Mouse (Mus musculus) embryonic facial prominence, embryonic 11.5 days (tissue): ENCODE results near the gene Ceacam1. TPM values are rescaled to one million over a fixed set of nuclear protein-coding genes. Genes with fewer than 3 reads are reported as not detected.
"Not testable (repeated sequence)": the region's sequence is repeated elsewhere in the genome, so short reads cannot be mapped to it uniquely, and the experiment has no call there.

ENCODE experiments used
- ATAC-seq: fragments of 200-750 bp; cut with Nextera tagmentation; replicated peaks from 2 replicates; pipeline ENCODE4 v1.8.0; 2017; ENCODE audit warnings: low read depth; ENCODE audit not compliant: insufficient number of reproducible peaks, low FRiP score, low TSS enrichment
- DNase-seq: peaks from one replicate; pipeline ENCODE4 v3.0.0-alpha.2; 2015; ENCODE audit warnings: low spot score
- H3K27ac ChIP-seq: fragments of 300-500 bp; sonication (generic); replicated peaks from 2 replicates; pipeline ENCODE4 v1.5.1; 2014; ENCODE audit warnings: mild to moderate bottlenecking, low read depth, low read length, control low read depth
- H3K27me3 ChIP-seq: fragments of 300-500 bp; sonication (generic); 2 replicates; pipeline ENCODE4 v1.6.1; 2014; ENCODE audit warnings: mild to moderate bottlenecking, low read length, moderate library complexity, mixed read lengths; ENCODE audit not compliant: control insufficient read depth, insufficient read depth
- H3K36me3 ChIP-seq: fragments of 300-500 bp; sonication (generic); replicated peaks from 2 replicates; pipeline ENCODE4 v1.6.1; 2014; ENCODE audit warnings: low read depth, mild to moderate bottlenecking, low read length, moderate library complexity, mixed read lengths; ENCODE audit not compliant: control insufficient read depth, insufficient read depth
- H3K4me1 ChIP-seq: fragments of 300-500 bp; sonication (generic); 2 replicates; pipeline ENCODE4 v1.6.1; 2014; ENCODE audit warnings: low read length, mixed read lengths; ENCODE audit not compliant: control insufficient read depth, insufficient read depth
- H3K4me2 ChIP-seq: fragments of 300-500 bp; sonication (generic); 2 replicates; pipeline ENCODE4 v1.6.1; 2014; ENCODE audit warnings: low read depth, mild to moderate bottlenecking, control low read depth, low read length, moderate library complexity
- H3K4me3 ChIP-seq: fragments of 300-500 bp; sonication (generic); 2 replicates; pipeline ENCODE4 v1.5.1; 2014; ENCODE audit warnings: low read depth, low read length, control low read depth
- H3K9ac ChIP-seq: fragments of 300-500 bp; sonication (generic); replicated peaks from 2 replicates; pipeline ENCODE4 v1.6.1; 2014; ENCODE audit warnings: mild to moderate bottlenecking, control low read depth, low read length
- H3K9me3 ChIP-seq: fragments of 300-500 bp; sonication (generic); replicated peaks from 2 replicates; pipeline ENCODE4 v1.6.1; 2016; ENCODE audit warnings: mild to moderate bottlenecking, low read length, inconsistent platforms, mixed read lengths; ENCODE audit not compliant: control insufficient read depth
- WGBS: fragments of 180-500 bp; shearing (Covaris S2); extraction: QIAGEN DNeasy Blood & Tissue Kit; methylation state at CpG from one replicate; pipeline ENCODE4 v1.1.7; 2014; 5-methylcytosine and 5-hydroxymethylcytosine counted together
- polyA plus RNA-seq: library from polyadenylated mRNA; unstranded; fragments of >200 nt; fragmentation: Nextera tagmentation; extraction: Ambion mirVana; gene quantifications from 2 replicates; pipeline ENCODE4 v1.2.1, GENCODE M21; 2014

Ceacam1 gene
- polyA plus RNA-seq, 1 experiment from 2014 or later, result 1.3 TPM

DNA sequence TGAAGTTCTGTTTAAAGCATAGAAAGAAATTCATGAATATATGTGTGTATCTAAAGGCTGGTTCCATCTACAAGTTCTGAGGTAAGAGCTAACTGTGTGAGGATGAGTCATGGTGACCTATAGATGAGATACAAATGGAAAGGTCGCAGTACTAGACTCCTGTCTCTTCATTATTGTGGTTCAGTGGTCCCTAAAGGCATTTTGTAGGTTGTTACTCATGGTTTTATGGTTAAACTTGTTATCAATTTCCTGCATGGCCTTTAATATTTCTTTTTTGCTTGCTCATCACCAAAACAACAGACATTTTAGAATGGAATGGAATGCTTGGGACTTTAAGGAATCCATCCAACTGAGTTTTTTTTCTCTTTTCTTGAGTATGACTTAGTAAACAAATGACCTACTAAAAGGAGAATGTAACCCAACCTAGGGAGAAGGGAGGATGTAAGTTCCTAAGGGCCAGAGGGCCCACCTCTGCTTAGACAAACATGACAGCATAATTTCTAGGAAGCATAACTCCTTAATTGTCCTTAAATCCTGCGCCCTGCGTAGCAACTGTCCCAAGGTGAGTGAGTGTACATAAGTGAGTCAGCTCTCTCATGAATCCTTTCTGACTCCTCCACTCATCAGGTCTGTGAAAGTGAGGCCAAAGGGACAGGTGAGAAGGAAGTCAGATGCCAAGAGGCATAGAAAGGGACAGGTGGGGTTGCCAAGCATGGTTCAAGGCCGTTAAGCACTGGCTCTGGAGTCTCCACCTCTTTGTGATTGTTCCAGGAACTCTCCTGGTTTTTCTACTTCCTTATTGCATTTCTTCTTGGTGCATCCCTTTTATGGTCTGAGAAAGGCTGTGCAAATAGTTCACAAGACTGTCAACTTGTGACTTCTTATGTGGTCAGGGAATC is 47.3 kb downstream of the Ceacam1 start:
- Histone ChIP-seq H3K4me1 (no peaks in the 10 kb centered on the region; the same call in 1 of the 2 replicates), H3K9ac (no peak overlapping the region), H3K27me3 (no peaks in the 10 kb centered on the region), H3K9me3 (no peaks in the 10 kb centered on the region), H3K4me3 (no peak overlapping the region), H3K36me3 (no peaks in the 10 kb centered on the region), H3K27ac (no peak overlapping the region), H3K4me2 (no peak overlapping the region)
- WGBS, result 82% methylated on average over 4 of the region's 4 CpGs
- ATAC-seq, result no peak
- no peak for DNase-seq

DNA sequence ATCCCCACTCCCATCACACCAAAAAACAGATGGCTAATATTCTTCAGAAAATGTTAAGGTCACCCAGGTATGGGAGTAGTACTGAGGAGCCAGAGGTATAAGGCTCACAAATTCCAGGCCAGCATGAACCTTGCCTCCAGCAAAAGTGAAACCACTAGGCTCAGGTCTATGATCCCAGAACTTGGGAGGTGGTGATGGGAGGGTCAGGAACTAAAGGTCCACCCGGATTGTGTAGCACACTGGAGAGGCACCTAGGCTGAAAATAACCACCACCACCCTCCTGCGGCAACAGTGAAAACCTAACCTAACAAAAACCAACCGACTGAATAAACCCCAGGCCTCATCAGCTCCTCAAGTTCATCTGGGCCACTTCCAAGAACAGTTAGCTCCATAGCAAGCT is 49.1 kb downstream of the Ceacam1 start:
- no peak overlapping the region for H3K9ac ChIP-seq
- WGBS, result 90% methylated on average over 3 of the region's 3 CpGs
- no peak overlapping the region for H3K27ac ChIP-seq
- no peaks in the 10 kb centered on the region for H3K9me3 ChIP-seq
- H3K4me2 ChIP-seq, result no peak overlapping the region
- no peaks in the 10 kb centered on the region for H3K27me3 ChIP-seq
- no peak for DNase-seq
- ATAC-seq, result no peak
- no peaks in the 10 kb centered on the region; the same call in 1 of the 2 replicates for H3K4me1 ChIP-seq
- no peak overlapping the region for H3K4me3 ChIP-seq
- H3K36me3 ChIP-seq, result no peaks in the 10 kb centered on the region

DNA sequence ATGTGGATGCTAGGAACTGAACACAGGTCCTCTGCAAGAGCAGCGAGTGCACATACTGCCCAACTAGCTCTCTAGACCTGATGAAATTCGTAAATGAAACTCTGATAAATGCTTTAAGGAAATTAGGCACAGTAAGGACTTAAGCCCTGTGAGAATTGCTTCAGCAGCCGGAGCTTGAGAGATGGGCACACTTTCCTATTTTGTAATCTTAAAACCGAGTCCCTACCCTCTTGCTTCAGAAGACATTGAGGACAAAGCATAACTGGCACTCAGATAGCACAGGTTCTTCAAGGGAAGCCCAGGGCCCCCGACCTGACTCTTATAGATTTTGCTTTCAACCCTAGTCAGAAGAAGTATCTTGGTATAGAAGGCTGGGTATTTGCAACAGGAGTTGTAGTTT is 50.3 kb downstream of the Ceacam1 start:
- Histone ChIP-seq H3K4me1 (no peaks in the 10 kb centered on the region), H3K36me3 (no peaks in the 10 kb centered on the region), H3K4me3 (no peak overlapping the region), H3K4me2 (no peak overlapping the region), H3K27me3 (peaks cover 3% of the 10 kb centered on the region), H3K27ac (no peak overlapping the region), H3K9ac (no peak overlapping the region), H3K9me3 (no peaks in the 10 kb centered on the region)
- 81% methylated on average over 5 of the region's 5 CpGs for WGBS
- DNase-seq, result no peak
- ATAC-seq, result no peak

- not testable (repeated sequence) for H3K9me3 ChIP-seq, H3K4me1 ChIP-seq, H3K4me3 ChIP-seq, DNase-seq, H3K9ac ChIP-seq, H3K27me3 ChIP-seq, H3K36me3 ChIP-seq, ATAC-seq, H3K4me2 ChIP-seq, H3K27ac ChIP-seq
- WGBS, result 89% methylated on average over 4 of the region's 4 CpGs
Measured at GRCm38 (mm10) chr7:25426380-25426779, 51.0 kb downstream of the Ceacam1 start.

DNA sequence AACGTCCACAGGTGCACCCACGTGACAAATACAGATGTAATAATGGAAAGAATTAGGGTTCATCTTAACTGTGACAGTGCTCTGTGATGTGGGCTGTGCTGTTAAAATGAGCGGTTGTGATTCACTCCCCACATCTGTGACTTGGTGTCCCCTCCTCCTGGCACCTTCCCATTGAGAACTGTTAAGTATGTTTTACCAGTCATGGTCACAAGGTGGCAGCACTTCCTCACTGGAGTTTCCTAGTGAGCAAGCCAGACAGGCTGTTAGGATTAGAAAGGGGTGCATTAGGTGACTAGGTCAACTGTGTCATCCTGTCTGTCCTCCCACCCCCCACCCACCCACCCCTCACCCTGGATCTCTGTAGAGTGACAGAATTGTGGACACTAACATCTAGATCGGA is 53.0 kb downstream of the Ceacam1 start:
- ATAC-seq (peak; percentile 15; the same call in 1 of the 2 replicates), DNase-seq (peak; percentile 92)
- 37% methylated on average over 4 of the region's 4 CpGs for WGBS
- Histone ChIP-seq H3K4me1 (no peaks in the 10 kb centered on the region), H3K9me3 (no peaks in the 10 kb centered on the region), H3K27me3 (peaks cover 3% of the 10 kb centered on the region), H3K27ac (no peak overlapping the region), H3K4me3 (no peak overlapping the region), H3K4me2 (no peak overlapping the region), H3K9ac (no peak overlapping the region), H3K36me3 (no peaks in the 10 kb centered on the region)

- no peak for DNase-seq
- WGBS, result 68% methylated on average over 16 of the region's 16 CpGs
Measured at GRCm38 (mm10) chr7:25422286-25422841, 55.0 kb downstream of the Ceacam1 start.

DNA sequence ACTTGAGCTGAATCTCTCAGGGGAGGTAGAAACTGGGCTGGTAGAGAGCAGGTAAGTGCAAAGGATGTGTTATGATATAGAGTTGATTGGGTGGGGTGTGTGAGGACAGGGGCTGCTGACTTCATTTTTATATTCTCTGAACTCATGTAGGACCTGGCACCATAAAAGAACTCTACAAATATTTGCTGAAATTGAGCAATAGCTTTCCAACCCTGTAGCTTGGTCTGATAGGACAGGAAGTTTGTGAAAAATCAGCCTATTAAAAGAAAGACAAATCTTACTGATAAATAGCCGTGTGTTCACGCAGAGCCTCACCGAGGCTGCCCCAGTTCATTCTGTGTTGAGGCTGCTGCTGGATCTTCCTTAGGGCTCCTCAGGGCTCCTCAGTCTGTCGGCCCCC is 57.5 kb downstream of the Ceacam1 start:
- no peak for ATAC-seq
- 87% methylated on average over 4 of the region's 4 CpGs for WGBS

More at GRCm38 (mm10) chr7:25422286-25422841, 55.0 kb downstream of the Ceacam1 start:
- H3K9me3 ChIP-seq, result no peaks in the 10 kb centered on the region
- H3K4me3 ChIP-seq, result no peak overlapping the region
- no peaks in the 10 kb centered on the region for H3K4me1 ChIP-seq
- no peak overlapping the region for H3K27ac ChIP-seq
- ATAC-seq, result no peak
- no peak overlapping the region for H3K4me2 ChIP-seq
- peaks cover 3% of the 10 kb centered on the region for H3K27me3 ChIP-seq
- no peaks in the 10 kb centered on the region for H3K36me3 ChIP-seq
- no peak overlapping the region for H3K9ac ChIP-seq

GRCm38 (mm10) chr7:25419536-25419935 is 57.9 kb downstream of the Ceacam1 start:
- Histone ChIP-seq H3K9ac (no peak overlapping the region), H3K27ac (no peak overlapping the region), H3K27me3 (peaks cover 3% of the 10 kb centered on the region), H3K4me1 (no peaks in the 10 kb centered on the region), H3K36me3 (no peaks in the 10 kb centered on the region), H3K9me3 (no peaks in the 10 kb centered on the region), H3K4me2 (no peak overlapping the region), H3K4me3 (no peak overlapping the region)
- ATAC-seq, result no peak
- no peak for DNase-seq
- 80% methylated on average over 8 of the region's 8 CpGs for WGBS

More for the DNA sequence above, 57.5 kb downstream of the Ceacam1 start:
- no peak overlapping the region for H3K4me2 ChIP-seq
- peaks cover 3% of the 10 kb centered on the region for H3K27me3 ChIP-seq
- H3K4me3 ChIP-seq, result no peak overlapping the region
- H3K9me3 ChIP-seq, result no peaks in the 10 kb centered on the region
- no peaks in the 10 kb centered on the region for H3K36me3 ChIP-seq
- DNase-seq, result no peak
- no peak overlapping the region for H3K9ac ChIP-seq
- H3K27ac ChIP-seq, result no peak overlapping the region
- no peaks in the 10 kb centered on the region for H3K4me1 ChIP-seq
